Mouse (Mus musculus): ENCODE results near the gene Kynu. TPM values are rescaled to one million over a fixed set of nuclear protein-coding genes. Genes with fewer than 3 reads are reported as not detected.

The Kynu gene
- 2.0 and 9.7 TPM in 2 replicates for total RNA-seq (2021)
- long read RNA-seq, experiment 1 = 0 reads
- long read RNA-seq, experiment 2, partial matches to known transcripts = 1 of 6 reads
- long read RNA-seq, experiment 2, other reads (novel, unspliced or antisense) = 2 of 6 reads

GRCm38 (mm10) chr2:43555062-43555888, at the start of gene Kynu:
TSS of gene Kynu (plus strand) at chr2:43555329.
- peak; percentile 4 for DNase-seq

GRCm38 (mm10) chr2:43506182-43506581, 48.9 kb upstream of the Kynu start:
- DNase-seq = no peak

- no peak for DNase-seq
These were observed 41.3 kb upstream of the Kynu start for GRCm38 (mm10) chr2:43513852-43514251.

GRCm38 (mm10) chr2:43534417-43534816, 20.7 kb upstream of the Kynu start:
- no peak for DNase-seq

GRCm38 (mm10) chr2:43542615-43543014, 12.5 kb upstream of the Kynu start:
- no peak for DNase-seq

GRCm38 (mm10) chr2:43545665-43546064, 9.5 kb upstream of the Kynu start:
- DNase-seq = no peak

GRCm38 (mm10) chr2:43546448-43546847, 8.7 kb upstream of the Kynu start:
- DNase-seq = no peak

- DNase-seq = no peak
These were observed 913 bp upstream of the Kynu start for GRCm38 (mm10) chr2:43554216-43554615.

GRCm38 (mm10) chr2:43555889-43556285, 758 bp downstream of the Kynu start:
- no peak for DNase-seq

GRCm38 (mm10) chr2:43556985-43557384, 1.9 kb downstream of the Kynu start:
- DNase-seq = no peak

- no peak for DNase-seq
These were observed 6.1 kb downstream of the Kynu start for GRCm38 (mm10) chr2:43561209-43561608.

GRCm38 (mm10) chr2:43562779-43563178, 7.7 kb downstream of the Kynu start:
- DNase-seq = no peak

- DNase-seq = no peak
These were observed 13.3 kb downstream of the Kynu start for GRCm38 (mm10) chr2:43568406-43568805.

GRCm38 (mm10) chr2:43573526-43573925, 18.4 kb downstream of the Kynu start:
- no peak for DNase-seq

GRCm38 (mm10) chr2:43583243-43583812, 28.2 kb downstream of the Kynu start:
- no peak for DNase-seq

GRCm38 (mm10) chr2:43585508-43585907, 30.4 kb downstream of the Kynu start:
- DNase-seq = no peak

- DNase-seq = no peak
These were observed 32.7 kb downstream of the Kynu start for GRCm38 (mm10) chr2:43587832-43588231.

GRCm38 (mm10) chr2:43592001-43592704, 37.0 kb downstream of the Kynu start:
- DNase-seq = no peak

- peak; percentile 56 for DNase-seq
These were observed 58.4 kb downstream of the Kynu start for GRCm38 (mm10) chr2:43613571-43613970.

GRCm38 (mm10) chr2:43621140-43621539, 66.0 kb downstream of the Kynu start:
- no peak for DNase-seq

- DNase-seq = no peak
These were observed 67.7 kb downstream of the Kynu start for GRCm38 (mm10) chr2:43622844-43623243.

GRCm38 (mm10) chr2:43631786-43632185, 76.7 kb downstream of the Kynu start:
- no peak for DNase-seq

GRCm38 (mm10) chr2:43636498-43636897, 81.4 kb downstream of the Kynu start:
- no peak for DNase-seq

Data from adrenal gland, postnatal 14 days (tissue).